Mouse (Mus musculus): Measurements from ENCODE around the gene Wdr5.

Gene Wdr5

DNA sequence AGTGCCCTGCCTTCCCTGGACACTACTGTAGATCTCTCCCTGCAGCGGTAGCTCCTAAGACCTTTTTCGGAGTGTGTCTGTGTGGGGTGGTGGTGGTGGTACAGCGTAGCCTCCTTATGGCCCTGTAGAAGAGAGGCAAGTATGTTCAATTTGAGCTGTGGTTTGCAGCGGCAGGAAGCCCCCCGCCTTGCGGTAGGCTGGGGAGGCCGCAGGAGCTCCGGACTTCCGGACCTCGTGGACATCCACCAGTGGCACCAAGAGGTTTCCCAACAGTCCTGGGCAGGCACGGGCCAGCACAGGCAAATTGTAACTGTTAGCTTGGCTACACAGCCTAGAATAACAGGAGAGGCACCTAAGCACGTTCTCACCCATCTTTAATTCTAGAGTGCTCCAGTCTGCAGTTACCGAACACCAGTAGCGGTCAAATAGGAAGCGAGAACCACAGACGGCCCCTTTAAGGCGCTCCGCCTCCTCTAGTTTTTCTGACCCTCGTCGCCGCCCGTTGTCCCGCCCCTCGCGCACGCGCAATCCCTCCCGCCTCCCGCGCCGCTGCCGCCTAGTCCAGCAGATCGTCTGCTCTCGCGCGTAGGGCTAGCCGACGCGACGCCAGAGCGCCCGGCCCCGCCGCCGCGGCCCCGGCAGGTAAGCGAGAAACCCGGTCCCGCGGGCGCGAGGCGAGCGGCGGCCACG is at the start of gene Wdr5:
Gene Wdr5, plus strand, starts transcription at position 519 of the 690 bp plus-strand sequence.
- in situ Hi-C loops (cut with MseI, MboI), result no loop called here

DNA sequence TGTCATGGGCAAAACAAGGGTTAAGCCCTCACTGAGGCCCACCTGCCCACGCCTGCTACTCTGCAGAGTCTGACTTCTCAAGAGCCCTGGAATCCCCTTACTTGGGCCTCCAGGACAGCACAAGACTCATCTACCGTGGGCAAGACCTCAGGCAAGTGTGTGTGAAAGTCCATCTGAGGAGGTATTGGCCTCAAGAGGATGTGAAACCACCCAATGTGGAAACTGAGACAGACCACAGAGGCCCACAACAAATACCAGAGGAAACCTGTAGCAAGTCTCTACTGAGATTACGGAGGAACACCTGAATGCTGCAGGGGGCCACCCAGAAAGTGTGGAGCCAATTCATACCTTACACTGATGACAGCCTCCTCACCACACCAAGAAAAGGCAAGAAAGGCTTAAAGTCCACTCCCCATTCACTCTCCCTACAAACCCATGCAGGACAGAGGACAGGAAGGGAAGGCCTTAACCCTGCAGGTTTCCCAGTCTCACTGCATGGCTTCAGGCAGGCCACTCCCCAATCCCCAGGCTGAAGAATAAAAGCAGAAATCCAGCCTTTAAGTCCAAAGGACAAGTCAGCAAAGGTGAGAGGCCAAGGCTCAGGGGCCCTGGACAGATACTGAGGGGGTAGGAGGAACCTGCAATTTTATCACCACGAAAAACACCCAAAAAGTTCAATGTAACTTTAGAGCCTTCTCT is 45.5 kb upstream of the Wdr5 start:
- in situ Hi-C loops (cut with MseI, MboI), result no loop called here

GRCm38 (mm10) chr2:27469991-27470355 is 45.0 kb upstream of the Wdr5 start:
- in situ Hi-C loops (cut with MseI, MboI), result no loop called here

GRCm38 (mm10) chr2:27470535-27470934 is 44.4 kb upstream of the Wdr5 start:
- in situ Hi-C loops (cut with MseI, MboI), result no loop called here

GRCm38 (mm10) chr2:27471170-27471584 is 43.8 kb upstream of the Wdr5 start:
- in situ Hi-C loops (cut with MseI, MboI), result no loop called here

DNA sequence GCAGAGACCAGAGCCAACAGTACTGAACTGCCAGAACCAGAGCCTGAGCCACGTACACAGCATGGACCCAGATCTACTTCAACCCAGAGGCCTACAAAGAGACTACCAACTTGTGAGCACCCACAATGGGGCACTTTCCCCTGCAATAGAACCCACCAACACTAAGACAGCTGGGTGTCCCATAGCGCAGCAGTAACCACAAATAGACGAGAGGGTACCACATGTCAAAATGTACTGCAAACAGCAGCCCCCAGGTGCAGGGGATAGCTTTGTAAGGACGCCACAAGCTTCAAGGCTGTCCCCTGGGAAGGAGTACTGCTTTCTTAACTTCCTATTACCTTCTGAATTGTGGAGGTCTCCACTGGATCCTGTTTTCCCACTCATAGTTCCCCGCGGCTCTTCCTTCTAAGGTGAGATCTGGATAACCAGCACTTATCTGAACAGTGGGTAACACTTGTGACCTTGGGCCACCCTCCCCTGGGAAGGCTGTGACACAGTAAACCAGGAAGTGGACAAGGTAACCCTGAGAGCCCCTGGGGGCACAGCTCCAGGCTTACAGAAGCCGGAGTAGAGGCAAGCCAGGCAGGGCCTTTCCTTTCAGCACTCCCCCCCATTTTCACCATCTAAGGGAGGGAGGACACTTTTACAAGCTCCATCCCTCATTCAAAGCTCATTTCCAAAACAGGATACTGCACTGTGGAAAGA is 41.7 kb upstream of the Wdr5 start:
- in situ Hi-C loops (cut with MseI, MboI), result no loop called here

GRCm38 (mm10) chr2:27473911-27474310 is 41.0 kb upstream of the Wdr5 start:
- in situ Hi-C loops (cut with MseI, MboI), result no loop called here

- in situ Hi-C loops (cut with MseI, MboI), result no loop called here
Measured at GRCm38 (mm10) chr2:27474621-27475484, 40.1 kb upstream of the Wdr5 start.

DNA sequence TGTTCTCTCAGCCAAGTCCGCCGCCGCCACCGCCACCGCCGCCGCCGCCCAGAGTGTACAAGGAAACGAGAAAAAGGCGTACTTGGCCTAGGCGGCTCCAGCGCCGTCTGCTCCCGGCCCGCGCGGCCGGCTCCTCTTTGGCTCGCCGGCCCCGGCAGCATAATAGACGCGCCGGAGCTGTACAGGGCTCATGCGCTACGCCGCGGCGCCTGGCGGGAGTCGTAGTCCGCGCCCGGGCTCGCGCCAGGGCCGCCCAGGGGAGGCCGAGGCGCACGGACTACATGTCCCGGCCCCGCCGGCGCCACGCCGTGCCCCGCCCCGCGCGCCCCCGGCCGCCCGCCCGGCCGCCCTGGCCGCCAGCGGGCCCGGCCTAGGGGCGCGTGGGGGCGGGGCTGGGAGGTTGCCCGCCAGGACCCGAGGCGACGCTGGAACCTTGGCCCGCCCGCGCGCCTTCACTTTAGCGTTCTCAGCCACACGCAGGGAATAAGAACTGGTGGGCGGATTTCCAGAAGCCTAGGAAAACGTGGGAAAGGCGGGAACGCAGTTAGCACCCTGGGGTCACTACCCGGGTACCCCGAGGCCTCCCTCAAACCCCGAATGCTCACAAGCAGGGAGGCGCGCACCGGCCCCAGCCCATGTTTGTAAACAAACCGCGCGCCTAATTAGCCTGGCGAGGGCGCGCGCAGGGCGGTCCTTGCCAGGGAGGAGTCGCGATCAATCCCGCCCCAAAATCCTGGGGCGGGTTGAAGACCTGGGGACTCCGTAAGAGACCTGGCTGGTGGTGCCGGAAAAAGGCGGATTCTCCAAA is 39.3 kb upstream of the Wdr5 start:
- in situ Hi-C loops (cut with MseI, MboI), result no loop called here

- in situ Hi-C loops (cut with MseI, MboI), result no loop called here
Measured at GRCm38 (mm10) chr2:27476303-27477192, 38.4 kb upstream of the Wdr5 start.

DNA sequence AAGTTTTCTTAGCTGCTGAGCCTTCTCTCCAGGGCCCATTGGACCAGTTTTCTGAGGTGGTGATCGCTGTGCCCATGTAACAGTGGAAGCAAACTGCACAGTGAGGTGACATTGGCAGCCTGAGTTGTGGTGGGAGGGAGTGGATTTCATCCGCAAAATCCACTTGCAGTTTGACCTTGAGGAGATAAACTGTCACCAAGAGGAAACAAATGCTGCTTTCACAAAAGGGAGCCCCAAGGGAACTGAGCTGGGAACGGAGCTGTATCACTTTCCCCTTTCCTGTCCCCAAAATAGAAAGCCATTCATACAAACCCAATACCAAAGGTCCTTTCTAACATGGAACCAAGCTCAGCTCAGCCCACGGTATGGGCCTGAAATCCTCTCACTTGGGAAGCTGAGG is 35.1 kb upstream of the Wdr5 start:
- in situ Hi-C loops (cut with MseI, MboI), result no loop called here

DNA sequence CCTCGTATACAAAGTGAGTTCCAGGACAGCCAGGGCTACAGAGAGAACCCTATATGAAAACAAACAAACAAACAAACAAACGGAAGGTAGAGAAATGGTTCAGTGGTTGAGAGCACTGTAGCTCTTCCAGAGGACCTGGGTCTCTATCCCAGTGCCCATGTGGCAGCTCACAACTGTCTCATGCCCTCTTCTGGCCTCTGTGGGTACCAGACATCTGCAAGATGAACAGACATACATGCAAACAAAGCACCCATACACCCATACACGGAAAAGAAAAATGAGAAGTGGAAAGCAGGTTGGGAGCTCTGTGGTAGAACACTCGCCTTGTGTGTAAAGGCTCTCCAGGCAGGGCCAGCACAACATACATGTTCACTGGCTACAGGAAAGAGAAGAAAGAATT is 34.6 kb upstream of the Wdr5 start:
- in situ Hi-C loops (cut with MseI, MboI), result no loop called here

DNA sequence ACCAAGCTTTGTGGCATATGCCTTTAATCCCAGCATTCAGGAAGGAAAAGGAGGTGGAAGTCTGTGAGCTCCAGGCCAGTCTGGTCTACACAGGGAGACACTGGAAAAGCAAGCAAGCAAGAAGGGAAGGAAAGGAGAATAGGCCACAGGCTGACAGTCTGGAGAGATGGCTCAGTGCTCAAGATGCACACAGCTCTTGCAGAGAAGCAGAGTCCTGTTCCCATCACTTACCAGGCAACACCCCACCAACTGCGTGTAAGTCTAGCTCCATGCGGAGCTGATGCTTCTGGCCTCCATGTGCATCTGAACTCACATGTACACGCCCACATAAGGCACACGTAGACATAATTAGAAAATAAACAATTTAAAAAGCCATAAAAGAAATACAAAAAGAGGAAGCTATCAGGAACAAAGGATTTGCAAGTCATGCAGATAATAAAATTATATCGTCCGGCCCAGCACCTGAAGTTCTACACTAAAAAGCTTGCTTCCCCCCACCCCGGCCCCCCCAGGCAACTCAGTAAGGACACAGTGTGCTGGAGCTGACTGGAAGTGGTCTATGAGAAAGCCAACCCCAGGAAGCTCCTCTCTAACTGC is 32.6 kb upstream of the Wdr5 start:
- in situ Hi-C loops (cut with MseI, MboI), result no loop called here

DNA sequence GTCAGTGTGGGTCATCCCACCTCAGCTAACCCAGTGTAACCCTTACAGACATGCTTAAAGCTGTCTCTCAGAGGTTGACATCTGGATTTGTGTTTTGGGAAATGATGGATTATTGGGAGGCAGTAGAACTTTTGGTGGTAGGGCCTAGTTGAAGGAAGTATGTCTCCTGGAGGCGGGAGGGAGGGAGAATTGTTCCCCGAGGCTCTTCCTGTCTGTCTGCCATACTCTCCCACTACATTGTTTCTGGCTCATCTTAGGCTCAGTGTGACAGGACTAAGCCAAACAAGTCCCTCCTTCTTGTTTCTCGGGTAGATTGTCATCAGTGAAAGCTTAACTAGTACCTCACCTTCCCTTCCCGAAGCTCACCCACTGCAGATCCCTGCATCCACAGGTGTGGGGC is 28.2 kb upstream of the Wdr5 start:
- in situ Hi-C loops (cut with MseI, MboI), result no loop called here

GRCm38 (mm10) chr2:27487336-27488049 is 27.5 kb upstream of the Wdr5 start:
- in situ Hi-C loops (cut with MseI, MboI), result no loop called here

- in situ Hi-C loops (cut with MseI, MboI), result no loop called here
Measured at GRCm38 (mm10) chr2:27488362-27488761, 26.6 kb upstream of the Wdr5 start.

DNA sequence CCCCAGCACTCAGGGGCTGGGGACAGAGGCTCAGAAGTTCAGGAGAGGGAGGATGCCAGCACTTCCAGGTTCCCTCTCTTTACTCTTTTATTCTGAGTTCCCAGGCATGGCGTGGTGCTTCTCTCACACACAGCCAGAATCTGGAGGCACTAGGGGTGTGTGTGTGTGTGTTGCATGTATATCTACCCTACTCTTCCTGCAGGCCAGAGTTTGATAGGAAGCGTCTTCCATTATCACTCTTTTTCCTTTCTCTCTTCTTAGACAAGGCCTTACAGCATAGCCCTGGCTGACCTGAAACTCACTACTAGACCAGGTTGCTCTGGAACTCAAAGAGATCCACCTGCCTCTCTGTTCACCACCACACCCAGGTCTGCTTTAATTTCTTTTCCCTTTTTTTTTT is 24.0 kb upstream of the Wdr5 start:
- in situ Hi-C loops (cut with MseI, MboI), result no loop called here

DNA sequence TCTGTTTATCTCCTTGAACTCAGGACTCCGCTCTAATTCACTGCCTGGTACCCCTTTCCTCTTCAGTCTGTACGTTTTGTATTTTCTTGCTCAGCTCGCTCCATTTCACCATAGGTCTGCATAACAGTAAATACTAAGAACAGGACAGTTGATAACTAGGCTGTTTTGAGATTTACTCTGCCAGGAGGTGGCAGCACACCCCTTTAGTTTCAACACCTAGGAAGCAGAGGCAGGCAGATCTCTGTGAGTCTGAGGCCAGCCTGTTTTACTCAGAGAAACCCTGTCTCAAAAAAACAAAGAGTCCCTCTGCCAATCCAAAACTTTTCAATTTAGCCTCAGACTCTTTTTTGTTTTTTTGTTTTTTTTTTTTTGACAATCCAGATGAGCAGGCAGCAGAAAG is 21.0 kb upstream of the Wdr5 start:
- in situ Hi-C loops (cut with MseI, MboI), result no loop called here

Data from mouse trophoblast stem cell (cell line).